Mouse (Mus musculus) CH12F3 (cell line): Measurements from ENCODE around the gene Kif1c.

Experiments
- in situ Hi-C: fragments of 300-500 bp; cut with MboI; formaldehyde crosslinking; loops from 2 replicates; pipeline ENCODE4 v1.14.3; 2020; ENCODE audit warnings: low sequenced_read_pairs

Gene Kif1c

GRCm38 (mm10) chr11:70666687-70667086 is 33.7 kb upstream of the Kif1c start:
- in situ Hi-C loops, result no loop called here

DNA sequence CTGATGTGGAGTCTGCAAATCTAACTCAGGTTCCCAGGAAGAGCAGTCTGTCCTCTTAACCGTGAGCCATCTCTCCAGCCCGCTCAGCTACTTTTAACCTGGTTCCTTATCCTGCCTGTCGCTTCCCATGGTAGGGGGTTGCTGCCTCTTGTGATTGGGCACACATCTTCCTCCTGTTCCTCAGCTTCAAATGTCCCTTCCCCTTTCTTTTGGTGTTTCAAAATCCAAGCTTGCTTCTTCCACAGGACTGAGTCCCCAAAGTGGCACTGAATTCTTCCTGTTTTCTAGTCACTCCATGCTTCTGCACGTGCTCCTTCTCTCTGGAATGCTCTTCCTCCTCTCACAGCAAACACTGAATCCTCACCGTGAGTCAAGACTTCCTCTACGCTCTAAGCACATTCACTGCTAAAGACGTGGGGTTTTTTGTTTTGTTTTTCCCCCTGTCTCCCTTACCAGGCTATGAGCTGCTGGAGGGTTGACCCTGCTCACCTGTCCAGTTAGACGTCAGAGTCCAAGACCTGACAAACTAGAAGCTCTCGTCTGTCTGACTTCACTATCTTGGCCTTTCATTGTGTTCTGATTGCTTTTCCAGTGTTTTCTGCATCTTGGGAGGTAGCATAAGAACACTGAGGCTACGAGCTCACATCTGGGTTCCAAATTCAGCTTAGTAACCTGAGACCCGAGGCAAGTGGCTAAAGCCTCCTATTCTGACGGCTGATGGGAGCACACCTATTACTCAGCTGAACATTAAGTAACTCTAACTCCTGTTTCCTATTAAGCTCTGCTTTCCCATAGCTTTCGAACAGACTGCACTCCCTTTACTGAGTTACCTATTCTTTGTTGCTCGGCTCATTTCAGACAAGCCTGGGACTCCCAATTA is 32.8 kb upstream of the Kif1c start:
- in situ Hi-C loops, result no loop called here

- in situ Hi-C loops, result no loop called here
These were observed 32.0 kb upstream of the Kif1c start for GRCm38 (mm10) chr11:70668335-70668770.

- in situ Hi-C loops, result no loop called here
These were observed 31.4 kb upstream of the Kif1c start, which contains the start of gene Spag7 for GRCm38 (mm10) chr11:70668771-70669505. TSS of gene Spag7 (minus strand) at chr11:70669416.

- in situ Hi-C loops, result no loop called here
These were observed 30.6 kb upstream of the Kif1c start for GRCm38 (mm10) chr11:70669582-70670345.

DNA sequence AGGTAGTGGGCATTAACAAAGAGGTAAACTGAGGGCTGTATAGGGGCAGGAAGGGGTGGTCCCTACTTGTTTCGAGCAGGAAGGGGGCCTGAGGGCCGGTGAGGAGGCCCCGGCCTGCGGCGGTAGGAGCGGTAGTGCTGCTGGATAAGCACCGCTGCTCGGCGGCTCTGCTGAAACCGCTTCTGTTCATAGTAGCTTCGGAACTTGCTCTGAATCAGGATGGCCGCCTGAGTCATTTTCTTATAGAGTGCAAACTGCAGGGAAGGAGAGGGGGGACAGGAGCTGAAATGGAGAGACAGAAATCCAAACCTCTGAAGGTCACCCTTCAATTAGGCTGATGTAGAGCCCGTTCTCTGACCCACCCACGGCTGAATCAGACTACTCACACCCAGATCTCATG is 29.9 kb upstream of the Kif1c start:
- in situ Hi-C loops, result no loop called here

DNA sequence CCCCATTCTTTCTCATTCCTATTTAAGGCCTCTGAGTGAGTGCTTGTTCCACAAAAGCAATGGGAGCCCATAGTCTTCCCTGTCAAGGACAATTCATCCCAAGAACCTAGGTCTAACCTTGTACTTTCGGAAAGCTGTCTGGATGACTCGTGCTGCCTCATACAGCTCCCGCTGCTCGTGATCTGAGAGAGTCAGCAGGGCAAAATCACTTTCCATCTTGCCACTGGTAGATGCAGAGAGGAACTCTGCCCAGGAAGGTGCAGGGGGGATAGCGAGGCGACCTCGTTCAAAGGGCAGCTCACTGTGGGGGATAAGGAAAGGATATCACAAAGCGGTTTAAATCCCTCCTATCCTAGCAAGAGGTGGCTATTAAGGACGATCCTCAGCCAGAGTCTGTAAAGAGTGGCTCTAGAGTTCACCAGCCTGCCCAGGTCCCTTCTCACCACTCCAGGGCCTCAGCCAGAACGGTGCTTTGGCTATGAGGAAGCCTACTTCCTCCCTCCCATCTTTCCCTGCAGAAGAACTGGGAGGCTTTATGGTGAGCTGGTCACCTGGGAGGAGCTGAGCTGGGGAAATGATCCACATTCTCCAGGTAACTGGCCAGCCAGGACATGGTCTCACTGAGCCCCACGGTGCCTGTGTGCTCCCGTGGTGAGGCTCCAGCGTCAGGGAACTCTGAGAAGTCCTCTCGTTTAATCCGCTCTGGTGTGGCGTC is 28.9 kb upstream of the Kif1c start:
- in situ Hi-C loops, result no loop called here

DNA sequence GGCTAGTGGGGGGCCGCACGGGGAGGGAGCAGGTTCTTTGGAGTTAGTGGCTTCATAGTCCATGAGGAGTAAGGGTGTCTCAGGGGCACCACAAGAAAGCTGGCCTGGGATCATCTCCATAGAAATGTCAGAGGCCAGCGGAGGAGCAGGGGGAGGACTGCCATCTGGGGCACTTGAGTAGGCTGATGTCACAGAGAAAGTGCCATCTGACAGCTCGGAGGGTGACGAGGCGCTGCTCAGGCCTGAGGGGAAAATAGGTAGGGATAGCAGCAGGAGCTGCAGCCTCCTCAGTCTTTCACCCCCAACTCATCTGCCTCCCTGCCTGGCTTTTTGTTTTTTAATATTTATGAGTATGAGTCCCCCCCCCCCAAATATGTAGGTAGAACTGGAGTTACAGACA is 26.3 kb upstream of the Kif1c start:
- in situ Hi-C loops, result no loop called here

DNA sequence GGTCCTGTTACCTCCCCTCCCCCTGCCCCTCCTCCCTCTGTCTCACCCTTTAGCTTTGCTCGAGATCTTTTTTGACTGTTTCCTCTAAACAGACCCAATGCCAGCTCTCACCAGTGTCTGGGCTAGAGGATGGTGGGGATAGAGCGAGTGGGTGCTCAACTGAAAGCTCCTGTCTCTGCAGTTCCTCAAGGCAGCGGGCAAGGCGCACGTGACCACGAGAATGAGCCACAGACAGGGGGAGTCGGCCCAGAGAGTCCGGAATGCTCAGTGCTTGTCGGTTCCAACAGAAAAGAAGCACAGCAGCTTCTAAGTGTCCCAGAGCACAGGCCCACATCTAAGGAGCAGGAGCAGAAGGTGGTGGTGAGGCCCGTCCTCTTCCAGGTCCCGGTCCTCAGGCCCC is 25.8 kb upstream of the Kif1c start:
- in situ Hi-C loops, result no loop called here

GRCm38 (mm10) chr11:70678092-70678491 is 22.3 kb upstream of the Kif1c start:
- in situ Hi-C loops, result no loop called here

DNA sequence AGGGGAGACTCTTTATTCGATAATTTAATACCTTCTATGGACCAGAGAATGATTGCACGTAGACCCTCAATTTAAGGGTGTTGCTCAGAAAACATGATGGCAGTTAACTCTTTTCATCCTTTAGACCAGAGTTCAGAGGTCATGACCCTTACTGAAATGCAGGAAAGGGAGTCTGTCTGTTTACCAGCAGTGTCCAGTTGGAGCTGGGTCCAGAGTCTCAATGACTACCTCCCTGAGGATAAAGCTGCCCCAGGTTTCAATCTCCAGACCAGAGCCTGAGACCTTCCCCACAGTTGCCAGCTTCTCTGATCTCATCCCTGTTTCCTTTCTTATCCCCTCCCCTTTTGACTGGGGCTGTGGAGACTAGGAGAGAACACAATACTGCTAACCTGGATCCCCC is 21.8 kb upstream of the Kif1c start:
- in situ Hi-C loops, result no loop called here

DNA sequence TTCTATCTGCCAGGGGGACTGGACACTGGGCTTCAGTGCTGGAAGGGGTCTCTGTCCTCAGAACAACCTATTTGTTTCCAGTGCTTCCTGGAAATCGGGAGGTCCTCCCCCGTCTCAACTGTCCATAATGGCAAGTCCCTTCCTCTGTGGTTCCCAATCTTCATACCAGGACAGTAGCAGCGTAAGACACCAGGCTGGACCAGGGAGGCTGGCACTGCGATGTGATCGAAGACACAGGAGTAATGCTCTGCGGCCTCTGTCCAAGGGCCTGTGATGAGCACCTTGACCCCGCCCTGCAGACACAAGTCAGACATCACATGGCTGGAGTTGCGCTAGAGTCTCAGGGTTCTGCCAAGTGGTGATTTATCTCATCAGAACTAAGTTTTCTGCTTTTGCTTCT is 21.0 kb upstream of the Kif1c start:
- in situ Hi-C loops, result no loop called here

DNA sequence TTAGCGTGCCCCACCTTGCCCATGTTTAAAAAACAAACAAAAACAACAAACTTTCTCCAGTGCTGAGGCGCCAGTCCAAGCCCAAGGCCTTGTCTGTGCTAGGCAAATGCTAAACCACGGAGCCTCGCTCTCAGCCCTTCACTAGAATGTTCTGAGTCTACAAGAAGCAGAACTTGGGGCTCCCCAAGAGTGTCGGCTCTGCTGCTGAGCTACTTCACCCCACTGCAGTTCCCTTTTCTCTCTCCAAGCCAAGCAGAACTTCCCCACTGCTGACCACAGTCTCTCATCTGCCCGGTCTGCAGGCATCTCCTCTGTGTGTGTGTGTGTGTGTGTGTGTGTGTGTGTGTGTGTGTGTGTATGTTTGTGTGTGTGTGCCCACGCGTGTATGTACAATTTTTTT is 20.5 kb upstream of the Kif1c start:
- in situ Hi-C loops, result no loop called here

- in situ Hi-C loops, result no loop called here
These were observed 19.2 kb upstream of the Kif1c start for GRCm38 (mm10) chr11:70681170-70681569.

- in situ Hi-C loops, result no loop called here
These were observed 18.3 kb upstream of the Kif1c start for GRCm38 (mm10) chr11:70681897-70682581.

GRCm38 (mm10) chr11:70683640-70684039 is 16.7 kb upstream of the Kif1c start:
- in situ Hi-C loops, result no loop called here

- in situ Hi-C loops, result no loop called here
These were observed 13.3 kb upstream of the Kif1c start for GRCm38 (mm10) chr11:70686901-70687566.

- in situ Hi-C loops, result no loop called here
These were observed 12.6 kb upstream of the Kif1c start, which contains the start of gene Camta2 for GRCm38 (mm10) chr11:70687601-70688199. TSS of gene Camta2 (minus strand) at chr11:70688105.

DNA sequence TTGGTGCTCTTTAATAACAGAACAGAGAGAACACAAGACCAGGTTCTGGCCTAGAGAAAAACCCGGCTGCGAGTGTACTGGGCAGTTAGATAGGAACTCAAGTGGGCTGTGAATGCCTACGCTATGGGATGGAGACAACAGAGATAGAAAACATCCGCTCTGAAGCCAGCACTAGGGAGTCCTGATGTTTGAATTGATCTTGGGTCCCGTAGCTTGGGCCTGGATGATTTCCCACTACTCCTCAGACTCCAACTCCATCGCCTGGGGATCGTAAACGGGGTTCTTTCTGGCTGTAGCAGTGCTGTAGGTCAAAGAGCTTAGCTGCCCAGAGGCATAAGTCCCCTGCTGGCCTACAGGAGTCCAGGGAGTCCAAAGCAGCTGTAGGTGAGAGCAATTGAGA is 12.0 kb upstream of the Kif1c start:
- in situ Hi-C loops, result no loop called here
